Mouse (Mus musculus): ENCODE measurements around the gene Apol10a.
"Not testable (repeated sequence)": the region's sequence is repeated elsewhere in the genome, so short reads cannot be mapped to it uniquely, and the experiment has no call there.

DNA sequence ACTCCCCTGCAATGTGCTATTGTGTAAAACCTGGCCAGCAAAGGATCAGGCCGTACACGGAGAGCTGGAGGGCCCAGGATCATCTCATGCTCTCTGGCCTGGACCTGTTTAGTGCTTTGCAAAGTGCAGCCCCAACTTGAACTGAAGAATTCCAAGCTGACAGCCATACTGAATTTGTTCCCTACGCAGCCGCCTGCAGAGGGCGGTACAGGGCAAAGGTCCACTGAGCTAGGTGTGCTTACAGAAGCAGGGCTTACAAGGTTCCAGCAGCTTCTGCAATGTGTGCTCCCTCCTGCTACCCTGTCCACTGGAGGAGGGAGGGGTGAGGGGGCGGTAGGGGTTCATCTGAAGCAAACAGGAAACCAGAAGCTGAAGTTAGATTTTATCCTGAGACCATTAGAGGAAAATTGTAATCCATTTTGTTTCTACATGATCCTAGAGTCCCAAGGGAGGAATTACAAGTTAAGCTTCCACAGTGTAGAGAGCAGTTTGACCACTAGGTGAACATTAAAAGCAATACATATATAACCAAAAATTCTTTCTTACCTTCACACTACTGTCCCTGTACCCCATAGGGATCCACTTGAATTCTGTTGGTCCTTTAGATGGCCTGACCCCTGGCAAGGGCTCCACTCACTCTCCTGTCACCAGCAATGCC lies 46.5 kb downstream of the Apol10a start:
- not testable (repeated sequence) for TF ChIP-seq POLR2A (IDR thresholded peaks at IDR 0.05; ENCODE audit: borderline replicate concordance, extremely low read depth, low read depth, low read length)
- peak; percentile 69 for TF ChIP-seq CTCF (IDR thresholded peaks at IDR 0.05; ENCODE audit: insufficient read depth, low read length)
